Mouse (Mus musculus): ENCODE data around the gene Lsm3. TPM values are rescaled to one million over a fixed set of nuclear protein-coding genes. Genes with fewer than 3 reads are reported as not detected.

Gene Lsm3
- polyA plus RNA-seq, 1 experiment from 2014 or later: 272 TPM

GRCm38 (mm10) chr6:91563031-91563430 is 47.3 kb downstream of the Lsm3 start:
- WGBS: 47% methylated on average over 3 of the region's 3 CpGs
- H3K9me3 ChIP-seq: no peaks in the 10 kb centered on the region
- no peak overlapping the region for H3K27ac ChIP-seq
- no peak for ATAC-seq (ENCODE audit: borderline replicate concordance, extremely low read depth, low FRiP score, low TSS enrichment)
- H3K9ac ChIP-seq: no peak overlapping the region
- no peaks in the 10 kb centered on the region for H3K36me3 ChIP-seq
- no peak overlapping the region for H3K4me2 ChIP-seq
- H3K4me3 ChIP-seq: no peak overlapping the region
- peaks cover 22% of the 10 kb centered on the region for H3K4me1 ChIP-seq
- no peaks in the 10 kb centered on the region for H3K27me3 ChIP-seq

GRCm38 (mm10) chr6:91566407-91566806 is 50.7 kb downstream of the Lsm3 start:
- 25% methylated on average over 9 of the region's 9 CpGs for WGBS
- no peak overlapping the region for H3K27ac ChIP-seq
- peaks cover 8% of the 10 kb centered on the region; the same call in 1 of the 2 replicates for H3K4me1 ChIP-seq
- H3K4me3 ChIP-seq: no peak overlapping the region
- no peaks in the 10 kb centered on the region for H3K27me3 ChIP-seq
- no peak for ATAC-seq (ENCODE audit: borderline replicate concordance, extremely low read depth, low FRiP score, low TSS enrichment)
- no peak overlapping the region for H3K4me2 ChIP-seq
- no peaks in the 10 kb centered on the region for H3K9me3 ChIP-seq
- no peaks in the 10 kb centered on the region for H3K36me3 ChIP-seq
- no peak overlapping the region for H3K9ac ChIP-seq

Other genes starting within 250 kb of the Lsm3 start
- 1.2 and 1.8 TPM in 2 replicates for gene Wnt7a, start 104.6 kb upstream of the Lsm3 start, polyA plus RNA-seq (2015; fragmentation: Nextera tagmentation; extraction: Ambion mirVana)
- gene Chchd4, start 42.4 kb upstream of the Lsm3 start, polyA plus RNA-seq (2015; fragmentation: Nextera tagmentation; extraction: Ambion mirVana): 24.7 and 25.2 TPM in 2 replicates
- 50.9 and 52.5 TPM in 2 replicates for gene Tmem43, start 42.2 kb upstream of the Lsm3 start, polyA plus RNA-seq (2015; fragmentation: Nextera tagmentation; extraction: Ambion mirVana)
- 16.4 and 17.2 TPM in 2 replicates for gene Xpc, start within 50 bp of the Lsm3 start, polyA plus RNA-seq (2015; fragmentation: Nextera tagmentation; extraction: Ambion mirVana)
- gene Slc6a6, start 168.1 kb downstream of the Lsm3 start, polyA plus RNA-seq (2015; fragmentation: Nextera tagmentation; extraction: Ambion mirVana): 47.1 and 48.4 TPM in 2 replicates

All from lung, embryonic 15.5 days (tissue).